Mouse (Mus musculus) heart, adult 18-20 months (tissue): Measurements from ENCODE around the gene Mboat2. TPM values are rescaled to one million over a fixed set of nuclear protein-coding genes. Genes with fewer than 3 reads are reported as not detected.
A peak's percentile ranks its signal among the peaks of the same experiment; 100 is the strongest.

Source experiments
- DNase-seq, 2 experiments: peaks; one replicate each; pipeline ENCODE4 v3.0.0; 2021 to 2022; ENCODE audit warnings: mixed read lengths in 1 of 2
- total RNA-seq, 2 experiments: library from RNA; stranded (reverse); gene quantifications; 2 replicates each; pipeline ENCODE4 v1.2.3; 2021

The Mboat2 gene
- total RNA-seq, 2 experiments from 2014 or later, result 8.7 to 8.9 TPM

DNA sequence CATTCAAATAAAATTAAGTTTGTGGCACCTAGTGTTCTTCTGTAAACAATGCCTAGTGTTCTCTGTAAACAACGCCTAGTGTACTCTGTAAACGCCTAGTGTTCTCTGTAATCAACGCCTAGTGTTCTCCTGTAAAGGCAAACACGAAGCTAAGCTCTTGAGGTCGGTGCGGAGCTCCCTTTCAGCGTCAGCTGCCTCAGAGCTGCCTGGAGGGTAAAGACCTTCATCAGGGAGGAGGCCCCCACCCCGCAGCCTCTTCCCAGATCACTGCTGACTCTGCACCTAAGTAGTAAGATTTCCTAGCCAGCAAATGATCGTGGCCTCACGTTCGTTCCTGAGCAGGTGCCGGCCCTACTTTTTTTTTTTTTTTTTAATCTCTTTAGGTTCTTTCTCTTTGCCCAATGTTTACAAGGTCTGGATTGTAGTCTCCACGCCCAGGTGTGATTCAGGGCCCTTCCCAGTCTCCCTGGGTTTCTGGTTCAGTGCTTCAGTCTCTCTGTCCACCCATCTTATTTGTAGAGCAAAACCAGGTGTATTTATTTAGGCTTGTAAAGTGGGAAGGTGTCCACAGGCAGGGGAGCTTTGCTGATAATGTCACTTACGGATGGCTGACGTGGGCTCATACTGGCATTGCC, 181.2 kb downstream of the Mboat2 start:
- DNase-seq, result no peak

DNA sequence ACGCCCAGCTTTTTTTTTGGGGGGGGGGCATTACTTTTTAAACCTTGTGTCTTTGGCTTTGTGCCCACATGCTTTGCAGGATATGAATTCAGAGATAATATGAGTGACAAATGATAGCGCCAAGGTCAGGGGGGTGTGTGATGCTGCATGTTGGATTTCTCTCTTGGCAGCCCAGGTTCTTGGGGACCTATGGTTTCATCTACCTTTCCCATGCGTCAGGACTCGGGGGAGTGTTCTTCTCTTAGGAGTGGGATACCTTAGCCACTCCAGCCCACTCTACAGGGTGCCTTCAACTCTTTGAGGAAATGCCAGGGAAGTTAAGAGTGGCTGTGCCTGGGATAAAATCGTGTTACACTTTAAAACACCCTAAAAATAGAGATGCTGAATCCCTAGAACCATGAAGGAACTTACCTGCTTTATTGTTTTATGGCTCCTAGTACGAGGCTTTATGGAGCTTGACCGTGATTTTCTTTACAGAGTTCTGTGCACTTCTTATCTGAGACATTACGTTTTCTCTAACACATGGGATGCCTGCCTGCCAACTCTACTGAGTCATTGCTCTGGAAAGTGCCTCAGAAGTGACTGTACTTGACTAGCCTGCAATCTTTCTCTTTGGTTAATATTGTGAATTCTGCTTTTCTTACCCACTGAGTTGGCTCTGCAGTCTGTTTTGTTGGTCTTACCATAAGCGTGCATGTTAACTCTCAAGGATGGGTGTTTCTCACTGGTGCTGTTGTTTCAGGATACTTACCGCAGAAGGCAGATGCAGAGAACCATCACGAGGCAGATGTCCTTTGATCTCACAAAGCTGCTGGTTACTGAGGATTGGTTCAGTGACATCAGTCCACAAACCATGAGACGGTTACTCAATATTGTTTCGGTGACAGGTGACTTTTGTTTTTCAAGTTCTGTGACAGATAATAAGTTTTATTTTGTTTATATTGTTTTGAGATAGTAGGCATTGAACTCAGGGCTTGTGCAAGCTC, 182.2 kb downstream of the Mboat2 start:
- peak; percentile 63 to 69 for DNase-seq

Other genes starting within 250 kb of the Mboat2 start
- gene Klf11, start 179.6 kb upstream of the Mboat2 start, total RNA-seq, result 10 to 100 TPM; 11.6 to 12.4 TPM
- gene Cys1, start 149.1 kb upstream of the Mboat2 start, total RNA-seq, result 1 to 10 TPM; 3.3 to 3.9 TPM
- gene Rrm2, start 122.6 kb upstream of the Mboat2 start, total RNA-seq, result 1 to 10 TPM; 2.0 to 3.4 TPM
- 10 to 100 TPM; 63.4 to 67.4 TPM for gene Kidins220, start 144.0 kb downstream of the Mboat2 start, total RNA-seq